Mouse (Mus musculus) MEL (cell line): Measurements from ENCODE around the gene Zswim4.

Experiments used
- CHD1 ChIP-seq: IDR thresholded peaks from 2 replicates; pipeline ENCODE4 v1.6.1; 2012; ENCODE audit warnings: low read depth, mild to moderate bottlenecking, inconsistent platforms, low read length, improper control_type of control experiment
- CTCF ChIP-seq, 3 experiments: IDR thresholded peaks in 2 of 3; conservative IDR thresholded peaks in 1 of 3; 2 replicates each; pipeline ENCODE4 v1.5.1; 2011 to 2012; ENCODE audit warnings: low read length in 3 of 3, low read depth in 2 of 3, mild to moderate bottlenecking in 2 of 3, improper control_type of control experiment in 1 of 3, inconsistent platforms in 1 of 3, mixed read lengths in 1 of 3, moderate library complexity in 1 of 3; ENCODE audit not compliant: control insufficient read depth in 1 of 3, insufficient read depth in 1 of 3, poor library complexity in 1 of 3, severe bottlenecking in 1 of 3
- EP300 ChIP-seq, 2 experiments: IDR thresholded peaks; 2 replicates each; pipeline ENCODE4 v1.6.1; 2011; ENCODE audit warnings: improper control_type of control experiment in 2 of 2, low read length in 2 of 2, low read depth in 1 of 2, mild to moderate bottlenecking in 1 of 2
- MAFK ChIP-seq: IDR thresholded peaks from 2 replicates; pipeline ENCODE4 v1.6.1; 2011; ENCODE audit warnings: low read depth, mild to moderate bottlenecking, low read length, improper control_type of control experiment, borderline replicate concordance
- MAX ChIP-seq: IDR thresholded peaks from 2 replicates; pipeline ENCODE4 v1.6.1; 2011; ENCODE audit warnings: low read length, improper control_type of control experiment
- MAZ ChIP-seq: IDR thresholded peaks from 2 replicates; pipeline ENCODE4 v1.6.1; 2012; ENCODE audit warnings: low read depth, mild to moderate bottlenecking, inconsistent platforms, low read length, improper control_type of control experiment
- MYC ChIP-seq: IDR thresholded peaks from 2 replicates; pipeline ENCODE4 v1.6.1; 2011; ENCODE audit warnings: low read depth, mild to moderate bottlenecking, low read length, improper control_type of control experiment, moderate library complexity
- NRF1 ChIP-seq: IDR thresholded peaks from 2 replicates; pipeline ENCODE4 v1.6.1; 2014; ENCODE audit warnings: low read depth, mild to moderate bottlenecking, inconsistent platforms, low read length, improper control_type of control experiment, moderate library complexity; ENCODE audit not compliant: poor library complexity, insufficient read depth, severe bottlenecking
- POLR2A ChIP-seq, 2 experiments: IDR thresholded peaks; 2 replicates each; pipeline ENCODE4 v1.6.1; 2011 to 2012; ENCODE audit warnings: low read length in 2 of 2, mild to moderate bottlenecking in 2 of 2, control low read depth in 1 of 2, improper control_type of control experiment in 1 of 2, low read depth in 1 of 2, moderate library complexity in 1 of 2; ENCODE audit not compliant: control insufficient read depth in 1 of 2, insufficient read depth in 1 of 2, poor library complexity in 1 of 2
- RCOR1 ChIP-seq: IDR thresholded peaks from 2 replicates; pipeline ENCODE4 v1.6.1; 2012; ENCODE audit warnings: low read depth, mild to moderate bottlenecking, inconsistent platforms, low read length, improper control_type of control experiment
- SIN3A ChIP-seq: IDR thresholded peaks from 2 replicates; pipeline ENCODE4 v1.6.1; 2012; ENCODE audit warnings: low read length, improper control_type of control experiment, inconsistent platforms
- SMC3 ChIP-seq: IDR thresholded peaks from 2 replicates; pipeline ENCODE4 v1.6.1; 2011; ENCODE audit warnings: low read depth, low read length, improper control_type of control experiment
- ZKSCAN1 ChIP-seq: IDR thresholded peaks from 2 replicates; pipeline ENCODE4 v1.6.1; 2012; ENCODE audit warnings: low read depth, mild to moderate bottlenecking, inconsistent platforms, low read length, improper control_type of control experiment, moderate library complexity

DNA sequence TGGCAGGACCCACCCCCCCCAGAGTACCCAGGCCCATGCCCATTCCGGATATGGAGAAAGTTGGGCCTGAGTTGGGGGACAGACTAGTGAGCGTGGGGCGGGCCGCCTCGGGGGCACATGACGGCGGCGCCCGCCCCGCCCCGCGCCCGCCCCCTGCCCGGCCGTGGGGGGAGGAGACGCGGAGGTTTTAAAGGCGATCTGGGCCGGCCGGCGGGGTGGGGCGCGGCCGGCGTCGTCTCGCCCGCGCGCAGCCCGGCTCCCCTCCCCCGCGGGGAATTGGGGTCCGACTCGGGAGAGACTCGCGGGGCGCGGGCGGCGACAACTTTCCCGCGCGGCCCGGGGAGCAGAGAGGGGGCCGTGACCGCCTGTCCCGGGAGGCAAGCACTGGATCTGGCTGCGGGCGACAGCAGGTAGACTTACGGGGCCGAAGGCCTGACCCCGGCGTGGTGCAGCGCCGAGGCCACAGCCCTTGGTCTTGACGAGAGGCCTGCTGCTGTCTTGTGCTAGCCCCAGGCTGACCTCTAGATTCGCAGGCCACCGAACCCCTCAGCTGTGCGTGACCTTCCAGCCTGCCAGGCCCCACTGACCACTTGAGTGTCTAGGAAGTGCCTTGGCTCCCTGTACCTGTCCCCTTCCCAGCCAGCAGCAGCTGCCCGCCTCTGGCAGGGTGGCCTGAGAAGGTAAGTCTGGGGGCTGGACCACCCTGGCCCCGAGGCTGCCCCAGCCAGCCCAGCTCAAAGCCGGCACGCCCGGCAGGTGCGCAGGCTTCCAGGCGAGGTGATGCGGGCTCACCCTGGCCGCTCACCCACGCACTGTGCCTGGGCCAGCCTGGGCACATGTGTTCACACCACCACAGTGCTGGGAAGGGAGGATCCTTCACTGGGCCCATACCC lies 36.0 kb downstream of the Zswim4 start:
- TF ChIP-seq RCOR1, result no peak
- TF ChIP-seq SIN3A, result 0 out of 2 replicates have a peak, but pooled peaks have one; percentile 9
- TF ChIP-seq MAFK, result no peak
- 0 out of 2 replicates have a peak, but pooled peaks have one; percentile 53 for TF ChIP-seq MYC
- no peak for TF ChIP-seq CTCF (IDR thresholded peaks at IDR 0.05 in 2 of 3, conservative IDR thresholded peaks at IDR 0.05 in 1 of 3; ENCODE audit: control insufficient read depth in 1 of 3, insufficient read depth in 1 of 3, low read depth in 2 of 3, low read length in 3 of 3, poor library complexity in 1 of 3, severe bottlenecking in 1 of 3)
- peak; percentile 28 to 72; a peak in 3 of 4 replicates for TF ChIP-seq POLR2A (IDR thresholded peaks at IDR 0.05; ENCODE audit: control insufficient read depth in 1 of 2, insufficient read depth in 1 of 2, low read depth in 1 of 2, low read length in 2 of 2, poor library complexity in 1 of 2)
- TF ChIP-seq CHD1, result no peak
- TF ChIP-seq MAZ, result peak; percentile 41; the same call in 1 of the 2 replicates
- peak; percentile 62; the same call in 1 of the 2 replicates for TF ChIP-seq MAX
- TF ChIP-seq ZKSCAN1, result no peak
- no peak for TF ChIP-seq SMC3
- TF ChIP-seq NRF1, result no peak
- TF ChIP-seq EP300 (IDR thresholded peaks at IDR 0.05; ENCODE audit: low read depth in 1 of 2, low read length in 2 of 2), result no peak
